Mouse (Mus musculus) neural tube, embryonic 13.5 days (tissue): Measurements from ENCODE around the gene Ube2h. TPM values are rescaled to one million over a fixed set of nuclear protein-coding genes. Genes with fewer than 3 reads are reported as not detected.

Experiments
- ATAC-seq: fragments of 200-750 bp; cut with Nextera tagmentation; 2 replicates; pipeline ENCODE4 v1.8.0; 2017; ENCODE audit warnings: low read depth, mild to moderate bottlenecking, moderate TSS enrichment, moderate library complexity
- H3K27ac ChIP-seq: fragments of 300-500 bp; sonication (generic); replicated peaks from 2 replicates; pipeline ENCODE4 v1.5.1; 2015; ENCODE audit warnings: moderate library complexity, mild to moderate bottlenecking, inconsistent platforms
- H3K27me3 ChIP-seq: fragments of 300-500 bp; sonication (generic); 2 replicates; pipeline ENCODE4 v1.6.1; 2015; ENCODE audit warnings: mild to moderate bottlenecking, inconsistent platforms
- H3K36me3 ChIP-seq: fragments of 300-500 bp; sonication (generic); 2 replicates; pipeline ENCODE4 v1.6.1; 2015; ENCODE audit warnings: mild to moderate bottlenecking, inconsistent platforms
- H3K4me1 ChIP-seq: fragments of 300-500 bp; sonication (generic); replicated peaks from 2 replicates; pipeline ENCODE4 v1.6.1; 2015; ENCODE audit warnings: inconsistent platforms
- H3K4me2 ChIP-seq: fragments of 300-500 bp; sonication (generic); 2 replicates; pipeline ENCODE4 v1.6.1; 2015; ENCODE audit warnings: inconsistent platforms, mild to moderate bottlenecking, moderate library complexity
- H3K4me3 ChIP-seq: fragments of 300-500 bp; sonication (generic); 2 replicates; pipeline ENCODE4 v1.5.1; 2015; ENCODE audit warnings: mild to moderate bottlenecking, inconsistent platforms
- H3K9ac ChIP-seq: fragments of 300-500 bp; sonication (generic); 2 replicates; pipeline ENCODE4 v1.6.1; 2015; ENCODE audit warnings: moderate library complexity, mild to moderate bottlenecking, inconsistent platforms
- H3K9me3 ChIP-seq: fragments of 300-500 bp; sonication (generic); 2 replicates; pipeline ENCODE4 v1.6.1; 2016; ENCODE audit warnings: inconsistent platforms
- WGBS: fragments of 180-500 bp; shearing (Covaris S2); methylation state at CpG from one replicate; pipeline ENCODE4 v1.1.7; 2015; 5-methylcytosine and 5-hydroxymethylcytosine counted together
- polyA plus RNA-seq: library from polyadenylated mRNA; unstranded; fragments of >200 nt; fragmentation: Nextera tagmentation; extraction: Ambion mirVana; gene quantifications from 2 replicates; pipeline ENCODE4 v1.2.1, GENCODE M21; 2015

The Ube2h gene
- polyA plus RNA-seq = 62.5 and 65.8 TPM in 2 replicates

GRCm38 (mm10) chr6:30304399-30304917 is at the start of gene Ube2h:
TSS of gene Ube2h (minus strand) at chr6:30304539.
- Histone ChIP-seq H3K9me3 (no peaks in the 10 kb centered on the region), H3K9ac (peak within 1 kb of the TSS; percentile 94), H3K27me3 (no peaks in the 10 kb centered on the region), H3K4me2 (peak within 1 kb of the TSS; percentile 90), H3K27ac (peak within 1 kb of the TSS; percentile 96), H3K4me3 (peak within 1 kb of the TSS; percentile 87), H3K4me1 (peaks cover 32% of the 10 kb centered on the region), H3K36me3 (no peaks in the 10 kb centered on the region)
- ATAC-seq = peak; percentile 95
- WGBS = 1% methylated on average over 26 of the region's 33 CpGs

DNA sequence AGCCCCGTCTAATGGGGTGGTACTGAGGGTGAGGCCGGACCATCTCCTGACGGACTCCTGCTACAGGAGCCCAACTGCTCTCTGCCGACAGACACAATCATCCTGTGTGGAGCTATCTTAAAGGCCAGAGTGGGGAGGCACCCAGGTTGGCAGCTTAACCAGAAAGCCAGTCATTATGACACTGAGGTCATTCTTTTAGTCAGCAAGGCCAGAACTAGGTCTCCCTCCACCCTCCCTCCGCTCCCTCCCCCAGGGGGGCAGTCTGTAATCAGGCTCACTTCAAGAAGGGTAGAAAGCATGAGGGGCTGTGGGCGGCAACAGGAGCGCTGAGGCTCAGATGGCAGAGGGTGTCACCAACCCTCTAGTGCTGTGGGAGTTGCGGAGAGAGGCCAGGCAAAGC is 49.3 kb upstream of the Ube2h start:
- no peak overlapping the region for H3K4me2 ChIP-seq
- H3K27me3 ChIP-seq = no peaks in the 10 kb centered on the region
- no peak overlapping the region for H3K9ac ChIP-seq

DNA sequence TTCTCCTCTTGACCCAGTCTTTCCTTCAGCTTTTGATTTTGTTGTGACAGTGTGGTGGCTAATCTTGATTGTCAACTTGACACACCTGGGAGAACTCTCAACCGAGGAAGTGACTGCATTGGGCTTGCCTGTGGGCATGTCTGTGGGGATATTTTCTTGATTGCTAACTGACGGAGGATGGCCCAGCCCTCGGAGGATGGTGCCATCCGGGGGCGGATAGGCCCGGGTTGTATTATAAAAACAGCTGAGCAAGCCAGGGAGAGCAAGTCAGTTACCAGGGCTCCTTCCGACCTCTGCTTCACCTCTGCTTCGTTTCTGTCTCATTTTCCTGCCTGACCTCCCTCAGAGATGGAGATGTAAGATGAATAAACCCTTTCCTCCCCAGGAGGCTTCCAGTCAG is 48.4 kb upstream of the Ube2h start:
- H3K27ac ChIP-seq = no peak overlapping the region
- no peak overlapping the region for H3K4me3 ChIP-seq
- H3K4me2 ChIP-seq = no peak overlapping the region
- no peak overlapping the region for H3K9ac ChIP-seq
- ATAC-seq = no peak
- H3K9me3 ChIP-seq = no peaks in the 10 kb centered on the region
- no peaks in the 10 kb centered on the region for H3K27me3 ChIP-seq
- 63% methylated on average over 8 of the region's 8 CpGs for WGBS
- no peaks in the 10 kb centered on the region; the same call in 1 of the 2 replicates for H3K4me1 ChIP-seq
- no peaks in the 10 kb centered on the region for H3K36me3 ChIP-seq

More for the DNA sequence above, 49.3 kb upstream of the Ube2h start:
- H3K36me3 ChIP-seq = no peaks in the 10 kb centered on the region
- H3K9me3 ChIP-seq = no peaks in the 10 kb centered on the region
- no peak overlapping the region for H3K27ac ChIP-seq
- H3K4me1 ChIP-seq = no peaks in the 10 kb centered on the region; the same call in 1 of the 2 replicates
- ATAC-seq = no peak
- H3K4me3 ChIP-seq = no peak overlapping the region
- 72% methylated on average over 8 of the region's 8 CpGs for WGBS

GRCm38 (mm10) chr6:30351290-30351689 is 47.0 kb upstream of the Ube2h start:
- Histone ChIP-seq H3K27ac (no peak overlapping the region), H3K27me3 (no peaks in the 10 kb centered on the region), H3K36me3 (no peaks in the 10 kb centered on the region), H3K4me3 (no peak overlapping the region), H3K4me1 (no peaks in the 10 kb centered on the region; the same call in 1 of the 2 replicates), H3K9ac (no peak overlapping the region), H3K9me3 (no peaks in the 10 kb centered on the region), H3K4me2 (no peak overlapping the region)
- no peak for ATAC-seq
- 82% methylated on average over 9 of the region's 9 CpGs for WGBS

DNA sequence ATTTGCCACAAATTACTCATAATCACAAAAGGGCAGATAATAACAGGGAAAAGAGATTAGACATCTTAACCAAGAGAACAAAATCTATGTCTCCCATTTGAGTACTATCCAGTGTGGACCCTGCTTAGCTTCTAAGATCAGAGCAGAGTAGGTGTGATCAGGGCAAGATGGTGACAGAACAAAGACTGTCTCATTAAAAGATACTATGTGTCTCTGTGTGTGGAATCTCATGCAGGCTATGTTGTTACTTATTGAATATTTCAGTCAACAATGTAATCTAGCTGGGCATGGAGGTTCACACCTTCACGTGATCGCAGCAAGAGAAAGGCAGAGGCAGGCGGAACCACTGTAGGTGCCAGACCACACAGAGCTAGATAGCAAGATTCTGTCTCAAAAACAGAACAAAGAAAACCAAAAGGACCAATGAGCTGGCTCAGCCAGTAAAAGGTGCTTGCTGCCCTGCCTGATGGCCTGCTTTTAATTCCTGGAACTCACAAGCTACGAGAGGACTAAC is 43.0 kb upstream of the Ube2h start:
- ATAC-seq = no peak
- H3K27me3 ChIP-seq = no peaks in the 10 kb centered on the region
- no peak overlapping the region for H3K27ac ChIP-seq
- H3K4me3 ChIP-seq = no peak overlapping the region
- 82% methylated on average over 4 of the region's 4 CpGs for WGBS
- no peak overlapping the region for H3K9ac ChIP-seq
- no peak overlapping the region for H3K4me2 ChIP-seq
- no peaks in the 10 kb centered on the region for H3K4me1 ChIP-seq
- no peaks in the 10 kb centered on the region for H3K9me3 ChIP-seq
- H3K36me3 ChIP-seq = no peaks in the 10 kb centered on the region

GRCm38 (mm10) chr6:30346737-30347136 is 42.4 kb upstream of the Ube2h start:
- H3K9ac ChIP-seq = no peak overlapping the region
- no peaks in the 10 kb centered on the region for H3K9me3 ChIP-seq
- H3K36me3 ChIP-seq = no peaks in the 10 kb centered on the region
- no peak for ATAC-seq
- no peak overlapping the region for H3K27ac ChIP-seq
- no peaks in the 10 kb centered on the region for H3K27me3 ChIP-seq
- H3K4me3 ChIP-seq = no peak overlapping the region
- 73% methylated on average over 6 of the region's 6 CpGs for WGBS
- no peak overlapping the region for H3K4me2 ChIP-seq
- no peaks in the 10 kb centered on the region for H3K4me1 ChIP-seq

DNA sequence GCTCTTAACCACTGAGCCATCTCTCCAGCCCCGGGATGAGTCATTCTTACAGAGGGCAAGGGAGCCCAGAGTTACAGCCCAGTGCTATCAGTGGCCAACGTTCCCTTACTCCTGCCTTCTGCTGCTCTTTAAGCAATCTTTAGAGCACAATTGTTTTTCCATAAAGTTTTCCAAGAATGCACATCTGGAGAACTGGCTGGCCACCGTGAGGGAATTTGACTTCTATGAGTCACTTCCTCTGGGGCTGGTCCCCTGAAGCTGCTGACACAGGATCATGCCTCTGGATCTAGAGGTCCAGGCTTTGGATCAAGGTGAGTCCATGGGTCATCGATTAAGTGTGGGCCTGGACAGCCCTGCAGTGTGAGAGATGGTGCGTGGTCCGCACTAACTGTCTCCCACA is 39.7 kb upstream of the Ube2h start:
- WGBS = 85% methylated on average over 6 of the region's 6 CpGs

DNA sequence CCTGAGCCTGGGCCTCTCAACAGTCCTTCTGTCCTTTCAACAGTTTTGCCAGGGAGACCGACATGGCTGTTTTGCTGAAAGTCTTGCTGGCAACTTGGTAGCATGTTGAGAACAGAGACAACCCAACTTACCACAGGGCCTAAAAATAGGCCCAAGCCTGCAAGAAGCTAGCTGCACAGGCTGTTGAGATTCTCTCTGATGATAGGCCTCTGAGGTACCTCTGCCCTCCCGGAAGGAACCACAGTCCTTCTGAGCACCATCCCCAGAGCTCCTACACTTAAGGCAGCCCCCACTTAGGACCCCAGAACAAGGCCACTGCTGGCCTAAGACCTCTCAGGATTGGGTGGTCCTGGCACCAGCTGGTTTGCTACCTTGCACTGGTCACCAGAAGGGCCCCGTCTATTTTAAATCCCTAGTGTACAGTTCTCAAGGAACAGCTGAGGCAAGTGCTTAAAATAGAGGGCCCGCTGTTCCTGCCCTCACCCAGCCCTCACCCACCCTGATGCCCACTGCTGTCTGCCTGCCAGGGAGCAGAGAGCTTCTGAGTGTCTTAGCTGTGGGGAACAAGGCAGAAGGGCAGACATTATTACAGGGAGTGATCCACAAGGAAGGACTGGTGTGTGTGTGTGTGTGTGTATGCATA is 36.0 kb upstream of the Ube2h start:
- no peak overlapping the region for H3K9ac ChIP-seq
- WGBS = 85% methylated on average over 4 of the region's 4 CpGs

More for the DNA sequence above, 39.7 kb upstream of the Ube2h start:
- H3K27me3 ChIP-seq = no peaks in the 10 kb centered on the region
- no peak overlapping the region for H3K9ac ChIP-seq
- H3K4me2 ChIP-seq = no peak overlapping the region
- H3K4me3 ChIP-seq = no peak overlapping the region
- H3K27ac ChIP-seq = no peak overlapping the region
- H3K36me3 ChIP-seq = no peaks in the 10 kb centered on the region
- H3K9me3 ChIP-seq = no peaks in the 10 kb centered on the region
- no peak for ATAC-seq
- H3K4me1 ChIP-seq = no peaks in the 10 kb centered on the region

DNA sequence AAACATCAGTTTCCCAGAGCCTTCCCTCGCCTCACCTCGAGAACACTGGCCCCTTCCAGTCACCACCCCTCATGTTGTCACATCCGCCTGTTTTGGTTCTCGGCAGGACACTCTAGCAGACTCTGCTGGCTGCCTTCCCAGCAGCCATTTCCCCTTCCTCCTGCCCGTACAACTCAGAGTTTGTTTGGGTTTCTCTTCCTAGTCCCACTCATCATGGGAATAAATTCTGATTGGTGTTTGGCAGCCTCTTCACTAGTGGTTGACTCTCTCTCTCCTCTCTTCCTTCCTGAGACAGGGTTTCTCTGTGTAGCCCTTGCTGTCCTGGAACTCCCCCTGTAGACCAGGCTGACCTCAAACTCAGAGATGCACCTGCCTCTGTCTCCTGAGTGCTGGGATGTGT is 32.6 kb upstream of the Ube2h start:
- no peak for ATAC-seq
- Histone ChIP-seq H3K27ac (no peak overlapping the region), H3K4me2 (0 out of 2 replicates have a peak overlapping the region, but pooled peaks have one; percentile 7), H3K27me3 (no peaks in the 10 kb centered on the region), H3K36me3 (no peaks in the 10 kb centered on the region), H3K4me3 (no peak overlapping the region), H3K9ac (no peak overlapping the region), H3K9me3 (no peaks in the 10 kb centered on the region), H3K4me1 (no peaks in the 10 kb centered on the region)
- WGBS = 33% methylated on average over 5 of the region's 5 CpGs

More for the DNA sequence above, 36.0 kb upstream of the Ube2h start:
- ATAC-seq = no peak
- Histone ChIP-seq H3K4me1 (no peaks in the 10 kb centered on the region), H3K27ac (no peak overlapping the region), H3K27me3 (no peaks in the 10 kb centered on the region), H3K4me2 (no peak overlapping the region), H3K36me3 (no peaks in the 10 kb centered on the region), H3K4me3 (no peak overlapping the region), H3K9me3 (no peaks in the 10 kb centered on the region)

DNA sequence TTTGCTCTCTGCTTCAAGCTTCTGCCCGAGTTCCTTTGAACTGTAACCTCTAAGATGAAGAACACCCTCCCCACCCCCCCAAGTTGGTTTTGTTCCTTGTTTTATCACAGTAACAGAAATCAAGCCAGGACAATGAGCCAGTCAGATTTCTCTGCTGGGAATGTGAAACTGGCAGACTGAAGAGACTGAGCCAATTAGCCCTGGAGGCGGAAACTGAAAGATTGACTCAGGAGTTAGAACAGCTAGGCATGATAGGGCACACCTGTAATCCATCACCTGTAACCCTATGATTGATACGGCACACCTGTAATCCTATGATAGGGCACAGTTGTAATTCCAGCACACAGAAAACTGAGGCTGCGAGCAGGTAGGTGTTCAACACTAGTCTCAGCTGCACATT is 27.9 kb upstream of the Ube2h start:
- no peak overlapping the region for H3K9ac ChIP-seq
- no peak overlapping the region for H3K4me2 ChIP-seq
- H3K27me3 ChIP-seq = no peaks in the 10 kb centered on the region
- H3K27ac ChIP-seq = no peak overlapping the region
- 82% methylated on average over 4 of the region's 4 CpGs for WGBS
- H3K4me3 ChIP-seq = no peak overlapping the region
- ATAC-seq = no peak
- no peaks in the 10 kb centered on the region for H3K36me3 ChIP-seq
- H3K4me1 ChIP-seq = no peaks in the 10 kb centered on the region
- no peaks in the 10 kb centered on the region for H3K9me3 ChIP-seq

DNA sequence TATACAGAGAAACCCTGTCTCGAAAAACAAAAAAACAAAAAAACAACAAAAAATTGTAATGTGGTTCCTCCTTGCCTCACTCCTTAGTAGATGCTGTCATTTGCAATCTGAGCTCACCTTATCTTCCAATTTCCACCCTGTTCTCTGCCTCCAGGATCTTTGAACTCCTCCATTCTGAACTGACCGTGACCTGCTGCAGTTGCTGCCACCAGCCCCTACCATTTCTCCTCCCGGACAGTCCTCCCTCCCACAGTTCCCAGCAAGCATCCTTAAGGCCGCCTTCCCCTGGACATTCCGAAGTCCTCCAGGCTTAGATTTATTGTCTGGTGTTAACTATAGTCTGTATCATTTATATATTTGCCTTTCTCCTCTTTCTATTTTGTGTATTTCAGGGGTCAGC is 26.4 kb upstream of the Ube2h start:
- H3K36me3 ChIP-seq = no peaks in the 10 kb centered on the region
- no peak for ATAC-seq
- 70% methylated on average over 5 of the region's 5 CpGs for WGBS
- no peak overlapping the region for H3K4me3 ChIP-seq
- H3K9me3 ChIP-seq = no peaks in the 10 kb centered on the region
- no peak overlapping the region for H3K9ac ChIP-seq
- H3K4me2 ChIP-seq = no peak overlapping the region
- H3K27me3 ChIP-seq = no peaks in the 10 kb centered on the region
- no peaks in the 10 kb centered on the region for H3K4me1 ChIP-seq
- no peak overlapping the region for H3K27ac ChIP-seq

DNA sequence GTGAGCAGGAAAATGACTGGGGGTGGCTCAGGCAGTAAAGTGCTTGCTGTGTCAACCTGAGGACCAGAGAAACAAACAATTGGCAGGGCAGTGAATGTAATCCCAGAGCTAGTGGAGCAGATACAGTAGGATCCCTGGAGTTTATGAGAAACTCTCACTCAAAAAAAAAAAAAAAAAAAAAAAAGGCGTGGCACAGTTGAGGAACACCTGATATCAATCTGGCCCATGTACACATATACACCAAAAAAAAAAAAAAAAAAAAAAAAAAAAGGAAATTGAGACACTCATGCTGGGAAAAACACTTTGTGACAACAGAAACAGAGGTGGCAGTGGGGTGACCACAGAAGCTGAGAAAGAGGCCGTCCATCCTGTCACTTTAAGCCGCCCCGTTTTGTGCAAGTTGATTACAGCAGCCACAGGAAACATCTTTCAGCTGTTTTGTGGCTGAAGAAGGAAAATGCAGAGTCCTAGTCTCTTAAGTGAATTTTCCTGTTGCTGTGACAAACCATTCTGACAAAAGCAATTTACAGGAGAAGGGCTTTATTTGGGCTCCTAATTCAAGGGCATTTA is 21.7 kb upstream of the Ube2h start:
- Histone ChIP-seq H3K36me3 (no peaks in the 10 kb centered on the region), H3K27ac (no peak overlapping the region), H3K4me2 (no peak overlapping the region), H3K27me3 (no peaks in the 10 kb centered on the region), H3K4me3 (no peak overlapping the region), H3K4me1 (no peaks in the 10 kb centered on the region), H3K9me3 (no peaks in the 10 kb centered on the region), H3K9ac (no peak overlapping the region; the same call in 1 of the 2 replicates)
- 76% methylated on average over 3 of the region's 4 CpGs for WGBS
- no peak for ATAC-seq
